Mouse (Mus musculus) erythroblast, embryonic 14.5 days (primary cell): ENCODE data around the gene Ppp1r37. TPM values are rescaled to one million over a fixed set of nuclear protein-coding genes. Genes with fewer than 3 reads are reported as not detected.
A peak's percentile ranks its signal among the peaks of the same experiment; 100 is the strongest.
"Not testable (repeated sequence)": the region's sequence is repeated elsewhere in the genome, so short reads cannot be mapped to it uniquely, and the experiment has no call there.

ENCODE experiments used
- H3K27me3 ChIP-seq: 2 replicates; pipeline ENCODE4 v1.6.1; 2012; ENCODE audit warnings: inconsistent platforms; ENCODE audit not compliant: control insufficient read depth
- H3K36me3 ChIP-seq: 2 replicates; pipeline ENCODE4 v1.6.1; 2012; ENCODE audit warnings: mild to moderate bottlenecking, inconsistent platforms; ENCODE audit not compliant: control insufficient read depth
- H3K4me1 ChIP-seq: 2 replicates; pipeline ENCODE4 v1.6.1; 2012; ENCODE audit warnings: inconsistent platforms; ENCODE audit not compliant: control insufficient read depth
- H3K4me3 ChIP-seq: replicated peaks from 2 replicates; pipeline ENCODE3; 2012; ENCODE audit warnings: moderate library complexity, mild to moderate bottlenecking, inconsistent platforms
- H3K9me3 ChIP-seq: 2 replicates; pipeline ENCODE4 v1.6.1; 2012; ENCODE audit warnings: low read length, inconsistent platforms, mixed read lengths; ENCODE audit not compliant: control insufficient read depth
- GATA1 ChIP-seq: IDR thresholded peaks from 2 replicates; pipeline ENCODE4 v1.6.1; 2012; ENCODE audit warnings: low read length, inconsistent platforms, mixed read lengths
- TAL1 ChIP-seq: IDR thresholded peaks from 3 replicates; pipeline ENCODE4 v1.6.1; 2012; ENCODE audit warnings: low read length, inconsistent platforms, mixed read lengths
- polyA plus RNA-seq: library from polyadenylated mRNA; stranded (reverse); fragments of >175 nt; gene quantifications from 2 replicates; pipeline ENCODE4 v1.2.3, GENCODE M21; 2012

The Ppp1r37 gene
- polyA plus RNA-seq, 1 experiment = 26.4 TPM

GRCm38 (mm10) chr7:19525105-19525481 is 37.8 kb downstream of the Ppp1r37 start:
- H3K27me3 ChIP-seq = peaks cover 59% of the 10 kb centered on the region
- peaks cover 16% of the 10 kb centered on the region for H3K4me1 ChIP-seq
- TF ChIP-seq TAL1 (no peak), GATA1 (no peak)
- peaks cover 20% of the 10 kb centered on the region for H3K36me3 ChIP-seq
- H3K9me3 ChIP-seq = peaks cover 14% of the 10 kb centered on the region
- no peak overlapping the region for H3K4me3 ChIP-seq

GRCm38 (mm10) chr7:19524420-19525104 is 38.3 kb downstream of the Ppp1r37 start:
- Histone ChIP-seq H3K4me3 (no peak overlapping the region), H3K4me1 (peaks cover 21% of the 10 kb centered on the region), H3K27me3 (peaks cover 65% of the 10 kb centered on the region), H3K9me3 (peaks cover 14% of the 10 kb centered on the region), H3K36me3 (peaks cover 14% of the 10 kb centered on the region)
- TF ChIP-seq TAL1 (no peak), GATA1 (no peak)

GRCm38 (mm10) chr7:19523757-19524419 is 39.0 kb downstream of the Ppp1r37 start:
- Histone ChIP-seq H3K27me3 (peaks cover 71% of the 10 kb centered on the region), H3K9me3 (peaks cover 14% of the 10 kb centered on the region), H3K36me3 (peaks cover 8% of the 10 kb centered on the region), H3K4me3 (peak overlapping the region; percentile 1), H3K4me1 (peaks cover 22% of the 10 kb centered on the region)
- TF ChIP-seq GATA1 (no peak), TAL1 (no peak)

DNA sequence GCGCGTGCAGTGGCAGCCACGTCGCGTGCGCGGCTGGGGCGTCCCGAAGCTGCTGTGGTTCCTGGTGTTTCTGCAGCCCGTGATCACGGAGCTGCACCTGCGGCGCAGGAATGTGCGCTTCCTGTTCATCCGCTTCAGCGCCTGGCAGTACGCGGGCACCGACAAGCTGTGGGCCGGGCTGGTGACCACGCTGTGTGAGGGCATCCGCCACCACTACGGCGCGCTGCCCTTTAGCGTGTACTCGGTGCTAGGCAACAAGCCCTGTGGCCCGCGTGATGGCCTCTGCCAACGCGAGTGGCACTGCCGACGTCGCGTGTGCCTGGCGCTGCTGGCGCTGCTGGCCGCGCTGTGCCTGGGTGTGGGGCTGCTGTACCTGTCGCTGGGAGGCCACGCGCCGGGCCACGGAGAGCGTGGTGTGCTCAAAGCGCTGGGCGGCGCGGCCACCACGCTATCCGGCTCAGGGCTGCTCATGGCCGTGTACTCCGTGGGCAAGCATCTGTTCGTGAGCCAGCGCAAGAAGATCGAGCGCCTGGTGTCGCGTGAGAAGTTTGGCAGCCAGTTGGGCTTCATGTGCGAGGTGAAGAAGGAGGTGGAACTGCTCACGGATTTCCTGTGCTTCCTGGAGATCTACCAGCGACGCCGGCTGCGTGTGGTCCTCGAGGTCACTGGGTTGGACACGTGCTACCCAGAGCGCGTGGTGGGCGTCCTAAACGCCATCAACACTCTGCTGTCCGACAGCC is 39.7 kb downstream of the Ppp1r37 start:
- H3K27me3 ChIP-seq = peaks cover 78% of the 10 kb centered on the region

DNA sequence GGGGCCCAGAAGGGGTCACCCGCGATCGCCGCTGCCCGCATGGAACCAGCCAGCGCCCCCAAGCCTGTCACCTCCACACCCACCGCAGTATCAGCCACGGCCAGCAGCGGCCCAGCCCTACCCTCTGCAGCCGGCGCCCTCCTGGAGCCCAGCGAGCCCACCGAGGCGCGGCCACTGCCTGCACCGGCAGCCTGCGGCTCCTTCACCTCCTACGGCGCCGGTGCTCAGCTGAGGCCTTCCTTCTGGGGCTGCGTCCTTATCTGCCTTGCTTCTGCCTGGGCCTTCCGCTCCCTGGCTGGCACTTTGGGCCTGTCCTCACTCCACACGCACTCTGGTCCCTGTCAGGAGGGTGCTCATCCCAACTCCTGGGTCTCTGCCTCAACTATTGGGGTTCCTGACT is 42.8 kb downstream of the Ppp1r37 start:
- Histone ChIP-seq H3K9me3 (peaks cover 14% of the 10 kb centered on the region), H3K27me3 (peaks cover 86% of the 10 kb centered on the region), H3K4me1 (peaks cover 22% of the 10 kb centered on the region), H3K4me3 (no peak overlapping the region), H3K36me3 (no peaks in the 10 kb centered on the region; the same call in 1 of the 2 replicates)
- TF ChIP-seq GATA1 = no peak
- TF ChIP-seq TAL1 = no peak

More for the DNA sequence above, 39.7 kb downstream of the Ppp1r37 start:
- TF ChIP-seq GATA1 (no peak), TAL1 (no peak)
- H3K4me1 ChIP-seq = peaks cover 22% of the 10 kb centered on the region
- no peak overlapping the region for H3K4me3 ChIP-seq
- H3K36me3 ChIP-seq = peaks cover under 1% of the 10 kb centered on the region
- H3K9me3 ChIP-seq = peaks cover 14% of the 10 kb centered on the region

- Histone ChIP-seq H3K9me3 (peaks cover under 1% of the 10 kb centered on the region; the same call in 1 of the 2 replicates), H3K4me1 (peaks cover 10% of the 10 kb centered on the region), H3K27me3 (peaks cover 64% of the 10 kb centered on the region), H3K4me3 (no peak within 1 kb of the TSS), H3K36me3 (no peaks in the 10 kb centered on the region)
- no peak for TF ChIP-seq GATA1
- no peak for TF ChIP-seq TAL1
Measured at GRCm38 (mm10) chr7:19517652-19518365, 45.1 kb downstream of the Ppp1r37 start, which contains the start of gene Nkpd1. Gene Nkpd1, plus strand, starts transcription at chr7:19517838.

DNA sequence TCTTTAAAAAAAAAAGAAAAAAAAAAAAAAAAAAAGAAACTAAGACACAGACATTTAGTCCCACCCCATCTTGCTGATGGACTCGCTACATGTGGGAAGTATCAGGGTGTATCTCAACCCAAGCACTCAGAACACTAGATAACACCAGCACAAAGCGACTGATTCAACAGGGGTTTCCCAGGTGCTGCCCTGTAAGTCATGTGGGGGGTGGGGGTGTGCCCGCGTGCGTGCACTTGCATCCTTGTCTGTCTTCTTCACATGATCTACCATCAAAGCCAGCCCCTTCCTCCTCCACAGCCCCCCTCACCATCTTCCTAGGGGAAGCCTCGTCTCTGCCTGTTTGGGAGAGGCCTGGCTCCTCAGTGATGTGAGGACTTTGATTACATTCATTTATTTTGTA is 50.5 kb downstream of the Ppp1r37 start:
- peaks cover 3% of the 10 kb centered on the region for H3K36me3 ChIP-seq

GRCm38 (mm10) chr7:19511934-19512333 is 50.9 kb downstream of the Ppp1r37 start:
- H3K4me1 ChIP-seq = peaks cover 32% of the 10 kb centered on the region
- not testable (repeated sequence) for H3K4me3 ChIP-seq, H3K27me3 ChIP-seq, H3K9me3 ChIP-seq, H3K36me3 ChIP-seq

More for the DNA sequence above, 50.5 kb downstream of the Ppp1r37 start:
- Histone ChIP-seq H3K4me3 (no peak overlapping the region), H3K27me3 (peaks cover 10% of the 10 kb centered on the region), H3K4me1 (peaks cover 27% of the 10 kb centered on the region), H3K9me3 (no peaks in the 10 kb centered on the region)
- TF ChIP-seq TAL1 (no peak), GATA1 (no peak)

DNA sequence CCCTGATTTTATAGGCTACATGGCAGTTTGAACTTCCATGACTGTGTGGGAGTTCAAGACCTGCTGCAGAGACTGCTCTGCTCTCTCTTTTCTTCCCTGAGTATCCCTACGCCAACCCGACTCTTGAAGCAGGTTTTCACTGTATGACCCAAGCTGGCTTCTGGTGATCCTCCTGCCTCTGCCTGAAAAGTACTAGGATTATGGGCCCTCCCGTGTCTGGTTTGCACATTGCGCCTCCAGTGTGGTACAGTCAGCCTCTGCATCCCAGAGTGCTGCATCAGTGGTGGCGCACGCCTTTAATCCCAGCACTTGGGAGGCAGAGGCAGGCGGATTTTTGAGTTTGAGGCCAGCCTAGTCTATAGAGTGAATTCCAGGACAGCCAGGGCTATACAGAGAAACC is 53.1 kb downstream of the Ppp1r37 start:
- H3K9me3 ChIP-seq = no peaks in the 10 kb centered on the region
- peaks cover 43% of the 10 kb centered on the region for H3K4me1 ChIP-seq
- H3K27me3 ChIP-seq = peaks cover 5% of the 10 kb centered on the region
- peak overlapping the region; percentile 78 for H3K4me3 ChIP-seq
- no peak for TF ChIP-seq GATA1
- TF ChIP-seq TAL1 = no peak
- H3K36me3 ChIP-seq = peaks cover 3% of the 10 kb centered on the region
